Mouse (Mus musculus) heart, adult 2 months (tissue): Measurements from ENCODE around the gene Cd81. TPM values are rescaled to one million over a fixed set of nuclear protein-coding genes. Genes with fewer than 3 reads are reported as not detected.

Experiments
- DNase-seq, 2 experiments: peaks; one replicate each; pipeline ENCODE4 v3.0.0; 2021
- H3K27ac ChIP-seq: fragments of 200-600 bp; 2 replicates; pipeline ENCODE4 v1.8.1; 2022
- H3K27me3 ChIP-seq: fragments of 200-500 bp; 2 replicates; pipeline ENCODE4 v1.6.1; 2012; ENCODE audit warnings: mild to moderate bottlenecking, low read length, inconsistent platforms, mixed read lengths; ENCODE audit not compliant: control insufficient read depth, insufficient read depth
- H3K36me3 ChIP-seq: fragments of 200-500 bp; 2 replicates; pipeline ENCODE4 v1.6.1; 2012; ENCODE audit warnings: low read length, inconsistent platforms; ENCODE audit not compliant: control insufficient read depth, insufficient read depth
- H3K4me1 ChIP-seq: fragments of 200-500 bp; 2 replicates; pipeline ENCODE4 v1.6.1; 2011; ENCODE audit warnings: low read length; ENCODE audit not compliant: control insufficient read depth, insufficient read depth
- H3K4me3 ChIP-seq: fragments of 200-600 bp; 2 replicates; pipeline ENCODE4 v1.8.1; 2022
- H3K79me2 ChIP-seq: fragments of 200-500 bp; replicated peaks from 2 replicates; pipeline ENCODE4 v1.6.1; 2012; ENCODE audit warnings: mild to moderate bottlenecking, inconsistent platforms, low read length, moderate library complexity, mixed read lengths; ENCODE audit not compliant: control insufficient read depth, insufficient read depth
- H3K9ac ChIP-seq: fragments of 200-500 bp; 2 replicates; pipeline ENCODE4 v1.6.1; 2012; ENCODE audit warnings: low read depth, mild to moderate bottlenecking, control low read depth, inconsistent platforms, low read length, mixed read lengths
- CTCF ChIP-seq: fragments of 200-600 bp; IDR thresholded peaks from 2 replicates; pipeline ENCODE4 v1.8.1; 2022; ENCODE audit warnings: antibody characterized with exemption, mild to moderate bottlenecking, moderate library complexity
- EP300 ChIP-seq: fragments of 200-500 bp; IDR thresholded peaks from 2 replicates; pipeline ENCODE4 v1.6.1; 2011; ENCODE audit warnings: low read depth, low read length, control low read depth; ENCODE audit not compliant: insufficient read depth
- POLR2A ChIP-seq: fragments of 200-500 bp; IDR thresholded peaks from 2 replicates; pipeline ENCODE4 v1.6.1; 2011; ENCODE audit warnings: mild to moderate bottlenecking, low read depth, low read length, control low read depth; ENCODE audit not compliant: insufficient read depth
- WGBS: fragments of 180-500 bp; shearing (Covaris S2); methylation state at CpG from one replicate; pipeline ENCODE4 v1.1.7; 2018; 5-methylcytosine and 5-hydroxymethylcytosine counted together
- intact Hi-C: fragments of 180-260 bp; cut with DNase I; formaldehyde crosslinking; loops from one replicate; pipeline ENCODE4 v1.15.1; 2025
- polyA plus RNA-seq: library from polyadenylated mRNA; depleted of rRNA; stranded (reverse); fragments of >200 nt; gene quantifications from 2 replicates; pipeline ENCODE4 v1.2.3, GENCODE M21; 2012
- total RNA-seq, 2 experiments: library from RNA; stranded (reverse); gene quantifications; 2 replicates each; pipeline ENCODE4 v1.2.3; 2021

The Cd81 gene
- total and polyA plus RNA-seq, 3 experiments: 424 to 641 (median 434) TPM

GRCm38 (mm10) chr7:143007599-143008369 lies 44.8 kb upstream of the Cd81 start:
- peak overlapping the region; percentile 85 for H3K27ac ChIP-seq
- TF ChIP-seq CTCF (peak; percentile 85), POLR2A (no peak), EP300 (peak; percentile 93)
- intact Hi-C loops: loop anchor here (1.0 to 5.0 kb wide), 7 partner anchors 35 to 460 kb away; partner anchors contain the start of gene Tssc4
- no peak overlapping the region; the same call in 1 of the 2 replicates for H3K9ac ChIP-seq
- H3K27me3 ChIP-seq: no peaks in the 10 kb centered on the region
- H3K36me3 ChIP-seq: no peaks in the 10 kb centered on the region
- H3K4me1 ChIP-seq: peaks cover 10% of the 10 kb centered on the region
- H3K4me3 ChIP-seq: peak overlapping the region; percentile 40; the same call in 1 of the 2 replicates
- no peaks in the 10 kb centered on the region for H3K79me2 ChIP-seq
- WGBS: 31% methylated on average over 17 of the region's 17 CpGs
- peak; percentile 91 to 96 for DNase-seq

GRCm38 (mm10) chr7:143008370-143008926 lies 44.1 kb upstream of the Cd81 start:
- Histone ChIP-seq H3K27ac (peak overlapping the region; percentile 85), H3K9ac (peak overlapping the region; percentile 19), H3K79me2 (no peaks in the 10 kb centered on the region), H3K27me3 (no peaks in the 10 kb centered on the region), H3K4me1 (peaks cover 13% of the 10 kb centered on the region), H3K36me3 (no peaks in the 10 kb centered on the region), H3K4me3 (peak overlapping the region; percentile 40)
- 16% methylated on average over 8 of the region's 8 CpGs for WGBS
- TF ChIP-seq CTCF: peak; percentile 1; the same call in 1 of the 2 replicates
- peak; percentile 78; the same call in 1 of the 2 replicates for TF ChIP-seq EP300
- TF ChIP-seq POLR2A: peak; percentile 44; the same call in 1 of the 2 replicates
- peak in 1 of 2 experiments; percentile 81 for DNase-seq
- intact Hi-C loops: loop anchor here (1.0 to 5.0 kb wide), 7 partner anchors 34 to 459 kb away; partner anchors contain the start of gene Tssc4

DNA sequence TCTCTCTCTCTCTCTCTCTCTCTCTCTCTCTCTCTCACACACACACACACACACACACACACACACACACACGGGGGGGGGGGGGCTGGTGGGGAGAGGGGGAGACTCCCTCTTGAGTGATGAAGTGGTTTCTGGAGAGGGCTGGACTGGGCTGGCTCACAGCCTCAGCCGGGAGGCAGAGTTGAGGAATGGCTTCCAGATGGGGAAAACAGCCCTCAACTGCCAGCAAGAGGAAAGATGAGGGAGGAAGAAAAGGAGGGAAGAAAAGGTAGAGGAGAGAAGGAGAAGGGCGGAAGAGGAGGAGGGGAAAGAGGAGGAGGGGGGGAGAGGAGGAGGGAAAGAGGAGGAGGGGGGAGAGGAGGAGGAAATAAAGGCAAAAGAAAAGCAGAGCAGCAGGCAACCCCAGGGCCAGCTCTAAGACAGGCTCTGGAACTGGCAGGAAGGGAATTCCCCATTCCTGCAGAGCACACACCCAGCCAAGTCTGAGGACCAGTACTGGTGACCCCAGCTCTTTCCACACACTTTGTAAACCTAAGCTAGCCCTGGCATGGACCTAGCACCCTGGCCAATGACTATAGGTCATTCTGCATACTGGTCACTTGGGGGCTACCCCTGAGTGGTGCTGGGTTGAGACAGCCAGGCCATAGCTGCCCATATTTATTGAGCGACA lies 43.4 kb upstream of the Cd81 start:
- H3K27me3 ChIP-seq: no peaks in the 10 kb centered on the region
- no peak overlapping the region for H3K9ac ChIP-seq
- no peaks in the 10 kb centered on the region for H3K36me3 ChIP-seq
- H3K4me3 ChIP-seq: no peak overlapping the region
- TF ChIP-seq EP300 (no peak), POLR2A (no peak), CTCF (0 out of 2 replicates have a peak, but pooled peaks have one; percentile 4)
- peak overlapping the region; percentile 85 for H3K27ac ChIP-seq
- H3K4me1 ChIP-seq: peaks cover 20% of the 10 kb centered on the region
- DNase-seq: peak; percentile 61 to 64
- 39% methylated on average over 3 of the region's 4 CpGs for WGBS
- intact Hi-C loops: loop anchor here (1.0 to 5.0 kb wide), 7 partner anchors 34 to 458 kb away; partner anchors contain the start of gene Tssc4
- H3K79me2 ChIP-seq: no peaks in the 10 kb centered on the region

GRCm38 (mm10) chr7:143009996-143010395 lies 42.5 kb upstream of the Cd81 start:
- H3K79me2 ChIP-seq: no peaks in the 10 kb centered on the region
- H3K27me3 ChIP-seq: no peaks in the 10 kb centered on the region
- H3K4me1 ChIP-seq: peaks cover 23% of the 10 kb centered on the region
- no peaks in the 10 kb centered on the region for H3K36me3 ChIP-seq
- no peak for DNase-seq
- intact Hi-C loops: loop anchor here (2.0 to 5.0 kb wide), 4 partner anchors 33 to 457 kb away; no protein-coding TSS in a partner anchor
- no peak overlapping the region for H3K9ac ChIP-seq
- 87% methylated on average over 4 of the region's 4 CpGs for whole genome bisulfite sequencing
- TF ChIP-seq EP300 (no peak), CTCF (no peak), POLR2A (no peak)
- no peak overlapping the region for H3K4me3 ChIP-seq
- H3K27ac ChIP-seq: no peak overlapping the region; the same call in 1 of the 2 replicates

DNA sequence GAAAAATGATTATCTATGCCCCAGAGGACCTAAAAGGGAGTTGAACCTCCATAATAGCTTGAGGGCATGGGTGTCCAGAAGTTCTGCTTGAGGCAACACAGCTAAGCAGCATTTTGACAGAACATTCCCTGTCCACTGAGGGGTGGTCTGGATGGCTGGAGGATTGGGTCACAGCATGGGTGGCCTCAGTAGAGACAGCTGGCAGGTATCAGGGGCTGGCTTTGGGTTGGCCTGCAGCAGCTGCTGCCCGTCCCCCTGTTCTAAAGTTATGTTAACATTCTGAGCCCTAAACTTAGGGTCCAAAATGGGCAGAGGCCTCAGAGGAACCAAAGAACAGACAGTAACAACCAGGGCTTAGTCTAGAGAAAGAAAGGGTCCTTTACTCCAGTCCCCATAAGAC lies 41.3 kb upstream of the Cd81 start:
- Histone ChIP-seq H3K27me3 (no peaks in the 10 kb centered on the region), H3K4me1 (peaks cover 32% of the 10 kb centered on the region), H3K79me2 (no peaks in the 10 kb centered on the region), H3K9ac (no peak overlapping the region), H3K36me3 (no peaks in the 10 kb centered on the region; the same call in 1 of the 2 replicates), H3K4me3 (no peak overlapping the region), H3K27ac (no peak overlapping the region)
- TF ChIP-seq EP300: no peak
- TF ChIP-seq CTCF: no peak
- no peak for TF ChIP-seq POLR2A
- 91% methylated on average over 1 of the region's 1 CpGs for WGBS
- DNase-seq: no peak
- intact Hi-C loops: no loop called here
